Mouse (Mus musculus): Measurements from ENCODE around the gene Raly. TPM values are rescaled to one million over a fixed set of nuclear protein-coding genes. Genes with fewer than 3 reads are reported as not detected.
"Not testable (repeated sequence)": the region's sequence is repeated elsewhere in the genome, so short reads cannot be mapped to it uniquely, and the experiment has no call there.

Raly gene
- polyA plus RNA-seq, 1 experiment from 2014 or later = 48.4 TPM

GRCm38 (mm10) chr2:154908223-154908622, 117.3 kb downstream of the Raly start:
- H3K9ac ChIP-seq (replicated peaks; ENCODE audit: low read length); H3K4me2 ChIP-seq (replicated peaks; ENCODE audit: low read depth, low read length); H3K27me3 ChIP-seq (ENCODE audit: insufficient read depth, low read length); H3K36me3 ChIP-seq (ENCODE audit: insufficient read depth, low read length); ATAC-seq (ENCODE audit: low FRiP score, low TSS enrichment); H3K4me1 ChIP-seq (ENCODE audit: insufficient read depth, low read length); H3K9me3 ChIP-seq (ENCODE audit: low read length); H3K4me3 ChIP-seq (ENCODE audit: low read length); H3K27ac ChIP-seq (ENCODE audit: low read length): not testable (repeated sequence)
- 62% methylated on average over 2 of the region's 2 CpGs for WGBS

DNA sequence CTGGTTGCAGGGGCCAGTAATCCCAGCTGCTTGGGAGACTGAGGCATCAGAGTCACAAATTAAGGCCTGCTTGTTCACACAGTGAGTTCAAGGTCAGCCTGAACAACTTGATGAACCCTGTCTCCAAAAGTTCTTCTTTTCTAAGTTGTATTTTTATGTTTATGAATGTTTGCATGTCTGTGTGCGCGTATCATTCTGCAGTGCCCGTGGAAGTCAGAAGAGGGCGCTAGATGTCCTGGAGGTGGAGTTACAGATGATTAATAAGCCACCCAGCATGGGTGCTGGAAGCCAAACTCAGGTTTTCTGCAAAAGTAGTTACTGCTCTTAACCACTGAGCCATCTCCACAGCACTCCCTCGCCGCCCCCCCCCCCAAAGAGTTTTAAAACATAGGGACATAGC, 118.9 kb downstream of the Raly start:
- no peaks in the 10 kb centered on the region for H3K9me3 ChIP-seq (ENCODE audit: low read length)
- no peaks in the 10 kb centered on the region for H3K27me3 ChIP-seq (ENCODE audit: insufficient read depth, low read length)
- H3K4me2 ChIP-seq (replicated peaks; ENCODE audit: low read depth, low read length) = no peak overlapping the region
- H3K4me1 ChIP-seq (ENCODE audit: insufficient read depth, low read length) = no peaks in the 10 kb centered on the region
- 81% methylated on average over 6 of the region's 6 CpGs for WGBS
- no peak overlapping the region for H3K4me3 ChIP-seq (ENCODE audit: low read length)
- H3K27ac ChIP-seq (ENCODE audit: low read length) = no peak overlapping the region
- H3K9ac ChIP-seq (replicated peaks; ENCODE audit: low read length) = no peak overlapping the region
- no peaks in the 10 kb centered on the region for H3K36me3 ChIP-seq (ENCODE audit: insufficient read depth, low read length)
- no peak for ATAC-seq (ENCODE audit: low FRiP score, low TSS enrichment)

GRCm38 (mm10) chr2:154915922-154916541, 125.1 kb downstream of the Raly start:
- Histone ChIP-seq H3K4me2 (replicated peaks; ENCODE audit: low read depth, low read length) (no peak overlapping the region), H3K9me3 (ENCODE audit: low read length) (no peaks in the 10 kb centered on the region), H3K36me3 (ENCODE audit: insufficient read depth, low read length) (no peaks in the 10 kb centered on the region)

GRCm38 (mm10) chr2:154916547-154916946, 125.7 kb downstream of the Raly start:
- Histone ChIP-seq H3K9me3 (ENCODE audit: low read length) (no peaks in the 10 kb centered on the region), H3K4me1 (ENCODE audit: insufficient read depth, low read length) (no peaks in the 10 kb centered on the region), H3K27ac (ENCODE audit: low read length) (no peak overlapping the region), H3K4me3 (ENCODE audit: low read length) (no peak overlapping the region), H3K27me3 (ENCODE audit: insufficient read depth, low read length) (no peaks in the 10 kb centered on the region), H3K9ac (replicated peaks; ENCODE audit: low read length) (no peak overlapping the region), H3K4me2 (replicated peaks; ENCODE audit: low read depth, low read length) (no peak overlapping the region), H3K36me3 (ENCODE audit: insufficient read depth, low read length) (no peaks in the 10 kb centered on the region)
- ATAC-seq (ENCODE audit: low FRiP score, low TSS enrichment) = no peak
- WGBS = 25% methylated on average over 2 of the region's 2 CpGs

More at GRCm38 (mm10) chr2:154915922-154916541, 125.1 kb downstream of the Raly start:
- Histone ChIP-seq H3K27ac (ENCODE audit: low read length) (no peak overlapping the region), H3K4me1 (ENCODE audit: insufficient read depth, low read length) (no peaks in the 10 kb centered on the region), H3K9ac (replicated peaks; ENCODE audit: low read length) (no peak overlapping the region), H3K27me3 (ENCODE audit: insufficient read depth, low read length) (no peaks in the 10 kb centered on the region), H3K4me3 (ENCODE audit: low read length) (no peak overlapping the region)
- 77% methylated on average over 12 of the region's 12 CpGs for WGBS
- no peak for ATAC-seq (ENCODE audit: low FRiP score, low TSS enrichment)

Other genes with a start within 250 kb of the Raly start
- gene 1700003F12Rik, start 244.0 kb upstream of the Raly start, polyA plus RNA-seq (2015; fragmentation: Nextera tagmentation; extraction: Ambion mirVana) = 0.44 and 0.64 TPM in 2 replicates
- gene Actl10, start 239.3 kb upstream of the Raly start, polyA plus RNA-seq (2015; fragmentation: Nextera tagmentation; extraction: Ambion mirVana) = 0.20 and 0.27 TPM in 2 replicates
- gene Necab3, start 232.2 kb upstream of the Raly start, polyA plus RNA-seq (2015; fragmentation: Nextera tagmentation; extraction: Ambion mirVana) = 2.8 and 3.3 TPM in 2 replicates
- 11.6 and 19.6 TPM in 2 replicates for gene E2f1, start 221.2 kb upstream of the Raly start, polyA plus RNA-seq (2015; fragmentation: Nextera tagmentation; extraction: Ambion mirVana)
- 31.8 and 32.9 TPM in 2 replicates for gene Pxmp4, start 187.4 kb upstream of the Raly start, polyA plus RNA-seq (2015; fragmentation: Nextera tagmentation; extraction: Ambion mirVana)
- 1.2 and 1.3 TPM in 2 replicates for gene Zfp341, start 177.8 kb upstream of the Raly start, polyA plus RNA-seq (2015; fragmentation: Nextera tagmentation; extraction: Ambion mirVana)
- 0.40 TPM in 1 of 2 replicates, not detected in the other for gene 4930519P11Rik, start 177.7 kb upstream of the Raly start, polyA plus RNA-seq (2015; fragmentation: Nextera tagmentation; extraction: Ambion mirVana)
- 18.0 and 20.7 TPM in 2 replicates for gene Chmp4b, start 139.4 kb upstream of the Raly start, polyA plus RNA-seq (2015; fragmentation: Nextera tagmentation; extraction: Ambion mirVana)
- gene Gm14214, start 21.1 kb upstream of the Raly start, polyA plus RNA-seq (2015; fragmentation: Nextera tagmentation; extraction: Ambion mirVana) = not detected in 2 replicates
- 0.35 TPM in 1 of 2 replicates, not detected in the other for gene a, start 306 bp downstream of the Raly start, polyA plus RNA-seq (2015; fragmentation: Nextera tagmentation; extraction: Ambion mirVana)
- gene Eif2s2, start 101.8 kb downstream of the Raly start, polyA plus RNA-seq (2015; fragmentation: Nextera tagmentation; extraction: Ambion mirVana) = 70.9 and 78.3 TPM in 2 replicates
- gene Gm14226, start 227.2 kb downstream of the Raly start, polyA plus RNA-seq (2015; fragmentation: Nextera tagmentation; extraction: Ambion mirVana) = 1.9 and 2.1 TPM in 2 replicates